Mouse (Mus musculus): ENCODE data around the gene Vangl1.

Gene Vangl1

DNA sequence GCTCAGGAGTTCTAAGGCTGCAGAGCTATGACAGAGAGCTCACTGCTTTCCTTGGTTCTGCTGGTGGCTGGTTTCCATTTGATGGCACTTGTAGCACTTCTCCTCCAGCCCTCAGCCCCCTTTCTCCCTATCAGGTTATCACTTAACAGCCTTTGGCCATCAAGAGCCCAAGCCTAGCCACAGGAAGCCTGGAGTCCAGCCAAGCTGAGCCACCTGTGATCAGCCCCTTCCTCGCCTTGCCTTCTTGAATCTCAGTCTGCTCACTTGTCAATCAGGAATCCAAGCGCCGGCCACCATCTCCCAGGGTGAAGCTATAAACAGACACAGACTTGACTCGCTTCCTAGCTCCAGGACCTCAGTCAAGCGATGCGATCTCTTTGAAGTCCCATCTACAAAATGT is 6.0 kb downstream of the Vangl1 start:
- DNase-seq (ENCODE audit: low read depth): no peak

DNA sequence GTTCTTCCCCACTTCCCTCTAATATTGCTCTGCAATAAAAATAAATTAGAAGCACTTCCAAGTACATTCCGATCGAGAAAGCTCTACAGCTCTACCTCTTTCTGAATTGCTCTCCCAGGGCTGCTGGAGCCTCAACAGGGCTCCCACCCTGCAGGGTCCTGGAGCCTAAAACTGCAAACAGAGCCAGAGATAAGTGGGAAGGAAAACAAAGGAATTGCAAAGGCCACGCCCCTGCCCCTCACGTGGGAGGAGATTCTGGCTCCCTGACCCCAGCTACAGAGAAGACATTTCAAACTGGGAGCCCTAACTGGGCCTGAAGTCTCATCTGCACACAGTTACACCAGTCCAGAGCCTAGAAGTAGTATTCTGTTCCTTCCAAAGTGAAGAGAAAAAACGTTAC is 6.7 kb downstream of the Vangl1 start:
- DNase-seq (ENCODE audit: low read depth): no peak

DNA sequence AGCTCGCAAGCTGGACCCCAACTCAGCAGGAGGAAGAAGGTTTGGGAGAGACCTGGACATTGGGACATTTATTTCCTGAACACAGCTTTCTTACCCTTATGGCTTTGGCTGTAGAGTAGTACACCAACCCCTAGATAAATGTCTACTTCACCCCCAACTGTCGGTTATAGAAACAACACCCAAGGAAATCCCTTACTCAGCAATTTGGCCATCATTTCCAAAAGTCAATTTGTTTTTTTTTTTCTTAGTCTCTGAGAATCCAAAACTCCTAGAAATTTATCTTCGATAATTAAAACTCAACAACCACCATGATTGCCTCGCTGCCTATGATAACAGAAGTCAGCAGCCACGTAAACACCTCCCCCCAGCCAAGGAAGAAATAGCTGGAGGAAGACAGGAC is 7.3 kb downstream of the Vangl1 start:
- DNase-seq (ENCODE audit: low read depth): no peak

DNA sequence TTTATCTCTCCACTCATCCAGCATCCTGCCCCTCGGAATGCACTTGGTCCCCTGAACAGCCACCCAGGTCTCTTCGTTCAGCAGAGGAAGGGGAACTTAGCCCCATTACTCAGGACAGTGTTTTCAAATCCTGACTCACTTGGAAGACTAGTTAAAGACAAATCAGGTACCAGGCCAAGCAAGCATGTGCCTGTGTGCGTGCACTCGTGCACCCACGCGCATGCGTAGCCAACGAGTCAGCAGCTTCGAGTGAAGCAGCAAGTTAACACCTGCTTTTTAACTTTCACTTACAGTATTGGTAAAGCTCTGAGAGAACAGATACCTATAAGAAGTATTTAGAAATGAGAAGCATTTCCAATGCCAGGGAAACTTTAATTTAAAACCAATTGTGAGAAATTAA is 8.3 kb downstream of the Vangl1 start:
- DNase-seq (ENCODE audit: low read depth): no peak

DNA sequence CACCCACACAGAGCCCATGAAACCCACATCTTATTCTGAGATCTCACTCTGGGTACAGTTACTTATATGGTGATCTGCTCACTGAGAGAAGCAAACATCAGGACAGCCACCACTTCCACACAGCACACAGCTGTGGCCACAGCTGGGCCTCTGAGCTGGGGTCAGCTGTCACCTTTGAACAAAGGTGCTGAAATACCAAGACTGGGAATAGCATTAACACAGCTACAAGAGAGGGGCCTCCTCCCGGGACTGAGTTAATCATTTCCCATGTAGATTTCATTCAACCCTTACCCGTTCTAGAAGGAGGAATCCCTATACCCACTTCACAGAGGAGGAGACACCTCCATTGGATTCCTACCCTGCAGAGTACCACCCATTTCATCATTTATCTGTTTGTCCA is 8.7 kb downstream of the Vangl1 start:
- DNase-seq (ENCODE audit: low read depth): no peak

DNA sequence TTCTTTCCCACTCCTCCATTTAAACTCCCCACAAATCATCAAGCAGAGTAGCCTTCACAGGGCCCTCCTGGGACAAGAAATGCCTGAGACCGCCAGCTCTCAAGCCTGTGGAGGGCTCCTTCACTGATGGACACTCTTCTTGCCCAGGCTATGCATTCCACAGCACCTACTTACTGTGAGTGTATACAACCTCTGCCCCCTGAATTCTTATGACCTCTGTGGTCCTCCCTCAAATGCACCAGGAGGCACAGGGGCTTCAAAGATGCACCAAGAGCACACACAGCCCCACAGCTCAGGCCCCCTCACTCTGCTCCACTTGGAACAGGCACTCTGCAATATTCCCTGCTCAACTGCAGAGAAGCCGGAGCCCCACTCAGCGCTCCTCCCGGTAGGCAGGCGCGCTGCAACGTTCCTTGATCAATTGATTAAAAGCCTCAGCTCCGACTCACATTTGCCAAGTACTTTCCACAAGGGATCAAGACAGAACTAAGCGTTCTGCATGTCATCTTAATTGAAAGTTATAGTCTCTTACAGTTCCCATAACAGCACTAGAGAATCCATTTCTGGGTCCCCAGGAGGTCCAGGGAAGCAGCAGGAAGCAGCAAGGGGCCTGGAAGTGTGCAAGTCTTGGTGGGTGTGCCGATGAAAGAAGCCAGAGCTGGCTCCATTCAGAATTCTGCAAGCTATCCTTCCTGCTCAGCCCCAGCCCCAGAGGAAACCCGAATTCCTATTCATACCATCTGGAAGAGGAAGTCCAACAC is 10.0 kb downstream of the Vangl1 start:
- no peak for DNase-seq (ENCODE audit: low read depth)

DNA sequence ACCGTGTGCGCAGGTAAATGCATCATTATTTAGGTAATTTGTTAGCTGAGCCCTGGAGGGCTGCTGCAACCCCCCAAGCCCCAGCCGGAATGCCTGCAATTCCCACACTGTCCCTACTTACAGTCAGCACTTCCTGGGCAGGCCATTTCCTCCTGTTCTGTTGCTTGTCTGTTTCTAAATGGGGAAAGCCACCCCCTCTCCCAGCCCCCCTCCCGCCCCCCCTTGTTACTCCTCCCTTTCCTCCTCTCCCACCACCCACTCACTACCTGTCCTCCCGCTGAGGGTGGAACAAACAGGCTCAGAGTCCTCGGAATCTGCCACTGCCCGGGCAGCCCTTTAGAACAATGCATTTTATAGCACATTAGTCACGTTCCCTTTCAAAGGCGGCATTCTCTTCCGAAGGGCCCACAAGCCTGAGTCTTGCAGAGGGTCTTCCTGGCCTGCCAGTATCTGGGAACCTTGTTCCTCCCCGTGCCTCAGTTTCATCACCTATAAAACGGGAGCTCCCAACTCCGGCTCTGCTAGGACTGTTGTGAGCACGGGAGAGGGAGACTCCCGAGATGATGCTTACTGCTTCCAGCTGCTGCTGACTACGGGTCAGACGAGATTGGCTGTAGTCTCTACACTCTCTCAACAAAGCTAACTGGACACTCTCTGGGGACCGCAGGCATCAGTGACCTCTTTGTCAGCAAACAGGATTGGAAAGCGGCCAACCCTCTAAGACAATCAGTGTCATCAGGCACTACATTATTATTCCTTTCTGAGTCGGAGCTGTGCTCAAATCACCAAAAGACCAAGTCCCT is 10.8 kb downstream of the Vangl1 start:
- no peak for DNase-seq (ENCODE audit: low read depth)

DNA sequence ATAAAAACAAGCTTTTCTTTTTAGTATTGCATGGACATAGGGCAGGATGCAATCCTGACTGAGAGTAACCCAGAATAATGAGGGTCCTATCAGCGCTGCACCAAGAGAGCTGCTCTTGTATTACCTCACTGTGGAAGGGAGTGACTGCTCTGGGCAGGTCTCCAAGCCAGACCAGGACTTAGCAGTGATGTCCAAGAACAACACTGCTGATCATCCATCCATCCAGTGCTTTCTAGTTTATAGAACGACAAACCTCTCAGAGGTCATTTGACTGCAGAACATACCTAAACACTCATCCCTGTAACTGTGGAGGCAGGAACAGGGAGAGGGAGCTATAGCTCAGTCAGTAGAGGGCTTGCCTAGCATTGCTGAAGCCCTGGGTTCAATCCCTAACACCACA is 11.9 kb downstream of the Vangl1 start:
- no peak for DNase-seq (ENCODE audit: low read depth)

DNA sequence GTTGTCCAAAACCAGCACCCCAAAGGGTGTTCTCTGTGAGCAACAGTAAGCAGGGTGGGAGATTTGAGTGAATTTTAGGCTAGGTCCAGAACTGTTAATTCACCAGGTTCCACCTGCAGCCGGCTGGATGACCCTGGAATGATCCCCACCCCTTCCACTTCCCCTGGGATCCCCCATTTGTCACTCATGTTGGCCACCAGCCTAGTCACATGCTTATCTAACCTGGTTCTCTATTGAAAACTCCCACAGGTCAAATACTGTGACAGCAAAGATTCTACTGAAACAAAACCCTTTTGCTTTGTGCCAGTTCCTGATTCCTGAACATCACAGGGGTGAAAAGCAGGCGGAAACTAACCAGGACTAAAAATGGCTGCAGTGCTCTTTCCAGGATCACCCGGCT is 12.9 kb downstream of the Vangl1 start:
- no peak for DNase-seq (ENCODE audit: low read depth)

GRCm38 (mm10) chr3:102190642-102191041 is 13.9 kb downstream of the Vangl1 start:
- no peak for DNase-seq (ENCODE audit: low read depth)

DNA sequence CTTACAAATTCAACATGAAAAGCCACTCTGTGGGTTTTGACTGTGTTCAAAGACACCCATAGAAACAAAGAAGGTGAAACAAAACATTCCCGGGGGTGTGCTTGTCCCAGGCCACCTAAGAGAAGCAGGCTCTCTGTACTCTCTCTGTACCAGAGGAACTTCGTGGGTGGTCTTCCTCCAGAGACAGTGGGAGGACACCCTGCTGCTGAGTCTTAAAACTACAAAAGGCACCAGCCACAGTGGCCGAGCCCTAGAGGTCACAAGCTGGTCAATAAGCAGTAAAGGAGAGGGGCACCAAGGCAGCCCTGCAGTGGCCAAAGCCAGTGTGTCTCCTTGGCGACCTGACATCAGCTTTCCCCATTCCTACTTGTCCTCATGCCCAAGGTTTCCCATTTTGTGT is 14.5 kb downstream of the Vangl1 start:
- DNase-seq (ENCODE audit: low read depth): no peak

DNA sequence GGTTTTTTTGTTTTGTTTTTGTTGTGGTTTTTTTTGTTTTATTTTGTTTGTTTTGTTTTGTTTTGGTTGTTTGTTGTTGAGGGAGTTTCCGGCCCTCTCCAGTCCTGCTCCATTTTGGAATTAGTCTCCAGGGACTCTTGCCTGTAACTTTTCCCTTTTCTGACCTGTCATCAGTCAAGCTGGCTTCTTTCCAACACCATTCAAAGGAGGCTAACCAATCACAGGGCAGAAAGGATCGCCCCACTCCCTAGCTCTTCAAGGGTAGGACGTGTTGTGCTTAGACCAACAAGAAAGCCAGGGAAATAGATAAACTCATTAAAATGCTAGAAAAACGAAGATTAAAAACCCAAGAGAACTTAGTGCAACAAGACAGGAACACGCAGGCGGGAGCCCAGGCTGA is 15.5 kb downstream of the Vangl1 start:
- no peak for DNase-seq (ENCODE audit: low read depth)

DNA sequence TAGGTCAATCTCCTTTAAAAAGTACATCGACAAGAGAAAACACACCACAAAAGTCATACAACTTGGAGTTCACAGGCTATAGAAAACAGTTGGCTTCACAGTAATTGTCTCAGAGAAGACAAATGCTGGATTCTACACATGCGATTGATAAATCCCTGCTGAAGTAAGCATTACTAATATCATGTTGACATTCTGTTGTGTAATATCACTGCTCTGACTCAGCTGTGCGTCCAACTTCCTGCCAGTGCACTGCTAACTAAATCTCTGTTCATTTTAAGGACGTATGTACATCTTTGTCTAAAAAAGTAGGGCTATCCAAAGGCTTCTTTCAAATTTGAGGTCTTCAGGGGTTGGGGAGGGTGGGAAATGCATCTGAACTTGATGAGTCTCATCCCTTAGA is 17.1 kb downstream of the Vangl1 start:
- DNase-seq (ENCODE audit: low read depth): no peak

GRCm38 (mm10) chr3:102184721-102185120 is 19.8 kb downstream of the Vangl1 start:
- DNase-seq (ENCODE audit: low read depth): no peak

GRCm38 (mm10) chr3:102182601-102183000 is 21.9 kb downstream of the Vangl1 start:
- DNase-seq (ENCODE audit: low read depth): no peak

GRCm38 (mm10) chr3:102181191-102181590 is 23.3 kb downstream of the Vangl1 start:
- DNase-seq (ENCODE audit: low read depth): no peak

DNA sequence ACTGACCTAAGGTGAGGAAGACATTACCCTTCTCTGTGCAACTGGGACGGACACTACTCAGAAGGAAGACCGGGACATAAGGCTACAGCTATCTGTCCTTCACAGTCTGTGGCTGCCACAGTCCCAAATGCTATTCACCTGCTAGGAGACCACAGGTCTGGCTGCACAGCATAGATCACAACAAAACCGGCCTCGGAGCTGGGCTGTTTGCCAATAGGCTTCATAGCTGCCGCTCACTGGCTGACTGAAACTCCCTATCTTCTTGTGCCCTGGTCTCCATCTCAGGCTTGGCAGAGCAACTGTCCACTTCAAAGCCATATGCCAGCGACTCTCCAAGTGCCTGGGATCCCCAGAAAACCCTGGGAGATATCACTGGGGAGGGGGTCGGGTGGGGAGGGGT is 23.7 kb downstream of the Vangl1 start:
- DNase-seq (ENCODE audit: low read depth): no peak

- DNase-seq (ENCODE audit: low read depth): no peak
These were observed 24.6 kb downstream of the Vangl1 start for GRCm38 (mm10) chr3:102179869-102180268.

GRCm38 (mm10) chr3:102177837-102178615 is 26.5 kb downstream of the Vangl1 start:
- DNase-seq (ENCODE audit: low read depth): no peak

- DNase-seq (ENCODE audit: low read depth): no peak
These were observed 28.4 kb downstream of the Vangl1 start for GRCm38 (mm10) chr3:102176116-102176515.

DNA sequence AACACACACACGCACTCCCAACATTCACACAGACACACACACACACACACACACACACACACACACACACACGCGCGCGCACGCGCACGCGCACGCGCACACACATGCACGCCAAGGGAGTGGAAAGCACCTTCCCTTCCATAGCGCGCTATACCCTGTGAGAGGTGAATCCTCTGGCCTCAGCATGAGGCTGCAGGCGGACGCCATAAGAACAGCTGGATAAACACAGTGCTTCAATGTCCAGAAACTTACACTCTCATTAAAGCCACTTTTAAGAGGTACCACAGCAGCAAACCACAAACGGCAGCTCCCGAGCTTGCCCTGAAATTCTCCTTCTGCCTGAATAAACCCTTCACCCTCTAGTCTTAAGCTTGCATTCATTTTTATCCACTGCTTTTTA is 28.8 kb downstream of the Vangl1 start:
- DNase-seq (ENCODE audit: low read depth): no peak

DNA sequence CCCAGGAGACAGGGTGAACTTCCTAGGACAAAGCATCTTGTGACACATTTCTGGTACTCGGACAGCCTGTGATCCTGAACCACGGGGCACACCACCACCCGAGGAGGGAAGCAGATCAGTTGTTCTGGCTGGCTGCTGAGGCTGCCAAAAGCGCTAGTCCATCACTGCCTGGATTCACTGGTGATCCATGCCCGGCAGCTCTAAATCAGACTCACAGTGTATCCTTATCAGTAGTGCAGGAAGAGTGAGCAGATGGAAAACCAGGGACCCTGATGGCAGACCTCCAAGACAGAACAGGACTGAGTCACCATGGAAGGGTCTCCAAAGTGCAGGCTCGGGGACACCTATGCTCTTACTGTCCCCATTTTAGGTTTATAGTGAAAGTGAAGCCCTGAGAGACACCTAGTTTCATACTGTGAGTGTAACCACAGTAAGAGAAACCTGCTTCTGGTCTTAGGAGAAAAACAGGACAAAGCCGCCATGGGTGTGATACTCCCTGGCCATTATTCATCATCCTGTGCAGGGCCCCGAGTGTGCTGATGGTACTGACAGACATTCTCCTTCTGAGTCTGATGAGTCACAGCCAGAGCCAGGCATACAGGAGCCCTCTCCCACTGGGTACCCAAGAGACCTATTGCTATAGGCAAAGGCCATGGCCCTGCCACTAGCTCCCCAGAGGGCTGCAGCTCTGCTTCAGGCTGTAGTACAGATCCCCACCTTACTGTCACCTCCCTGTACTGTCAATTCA is 30.2 kb downstream of the Vangl1 start:
- DNase-seq (ENCODE audit: low read depth): no peak
